Mouse (Mus musculus): Measurements from ENCODE around the gene Fam83g. TPM values are rescaled to one million over a fixed set of nuclear protein-coding genes. Genes with fewer than 3 reads are reported as not detected.

Gene Fam83g
- polyA plus RNA-seq, 1 experiment from 2014 or later, result 3.2 TPM

DNA sequence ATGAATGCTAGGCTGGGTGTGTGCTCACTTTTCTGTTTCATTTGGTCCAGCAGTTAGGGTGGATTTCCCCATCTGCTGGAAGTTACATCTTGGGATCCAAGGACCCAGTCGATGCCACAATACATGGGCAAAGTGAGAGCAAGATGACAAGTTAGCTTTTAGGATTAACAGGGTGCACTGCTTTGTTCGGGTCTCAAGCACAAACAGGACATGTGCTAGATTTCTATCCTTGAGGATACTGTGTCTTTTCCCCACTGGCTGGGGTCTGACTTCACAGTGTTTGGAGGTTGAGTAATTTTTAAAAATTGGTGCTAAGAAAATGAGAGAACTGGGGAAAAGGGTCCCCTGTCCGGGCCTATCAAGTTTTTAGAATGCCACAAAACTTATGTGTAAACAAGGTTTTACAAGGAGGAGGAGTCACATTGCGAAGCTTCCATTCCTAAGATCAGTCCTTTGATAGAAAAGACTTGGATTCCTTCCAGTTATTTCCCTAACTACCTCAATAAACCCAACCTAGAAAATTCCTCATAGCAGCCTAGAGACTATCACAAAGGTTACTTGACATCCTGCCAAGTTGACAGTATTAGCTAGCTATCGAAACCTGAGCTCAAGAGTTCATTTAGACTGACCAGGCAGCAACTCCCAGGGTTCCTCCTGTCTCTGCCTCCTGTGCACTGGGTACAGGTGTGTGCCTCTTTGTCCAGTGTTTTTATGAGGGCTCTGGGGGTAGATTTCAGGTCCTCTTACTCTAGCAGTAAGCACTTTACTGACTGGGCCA lies 40.5 kb upstream of the Fam83g start:
- Histone ChIP-seq H3K4me3 (ENCODE audit: low read depth, low read length) (no peak overlapping the region), H3K27ac (ENCODE audit: low read length) (no peak overlapping the region), H3K4me1 (ENCODE audit: control insufficient read depth, insufficient read depth, low read length) (peaks cover 5% of the 10 kb centered on the region; the same call in 1 of the 2 replicates), H3K36me3 (ENCODE audit: control insufficient read depth, insufficient read depth, low read length) (no peaks in the 10 kb centered on the region), H3K4me2 (replicated peaks; ENCODE audit: low read depth, low read length) (no peak overlapping the region), H3K27me3 (ENCODE audit: control insufficient read depth, insufficient read depth, low read length) (no peaks in the 10 kb centered on the region), H3K9ac (replicated peaks; ENCODE audit: low read depth, low read length) (no peak overlapping the region), H3K9me3 (ENCODE audit: control insufficient read depth, low read depth, low read length) (no peaks in the 10 kb centered on the region)
- ATAC-seq (ENCODE audit: insufficient number of reproducible peaks, insufficient read depth, low FRiP score, low read depth), result no peak
- 79% methylated on average over 5 of the region's 5 CpGs for WGBS

- 59% methylated on average over 11 of the region's 11 CpGs for WGBS
- ATAC-seq (ENCODE audit: insufficient number of reproducible peaks, insufficient read depth, low FRiP score, low read depth), result no peak
- H3K27me3 ChIP-seq (ENCODE audit: control insufficient read depth, insufficient read depth, low read length), result no peaks in the 10 kb centered on the region
- H3K4me2 ChIP-seq (replicated peaks; ENCODE audit: low read depth, low read length), result no peak overlapping the region
- no peaks in the 10 kb centered on the region for H3K36me3 ChIP-seq (ENCODE audit: control insufficient read depth, insufficient read depth, low read length)
- no peak overlapping the region for H3K4me3 ChIP-seq (ENCODE audit: low read depth, low read length)
- H3K27ac ChIP-seq (ENCODE audit: low read length), result peak overlapping the region; percentile 66
- no peak overlapping the region for H3K9ac ChIP-seq (replicated peaks; ENCODE audit: low read depth, low read length)
- H3K9me3 ChIP-seq (ENCODE audit: control insufficient read depth, low read depth, low read length), result no peaks in the 10 kb centered on the region
- peaks cover 5% of the 10 kb centered on the region; the same call in 1 of the 2 replicates for H3K4me1 ChIP-seq (ENCODE audit: control insufficient read depth, insufficient read depth, low read length)
Measured at GRCm38 (mm10) chr11:61644576-61645326, 39.1 kb upstream of the Fam83g start.

GRCm38 (mm10) chr11:61645357-61645857 lies 38.5 kb upstream of the Fam83g start:
- Histone ChIP-seq H3K27me3 (ENCODE audit: control insufficient read depth, insufficient read depth, low read length) (no peaks in the 10 kb centered on the region), H3K4me2 (replicated peaks; ENCODE audit: low read depth, low read length) (no peak overlapping the region), H3K27ac (ENCODE audit: low read length) (no peak overlapping the region), H3K4me1 (ENCODE audit: control insufficient read depth, insufficient read depth, low read length) (peaks cover 5% of the 10 kb centered on the region; the same call in 1 of the 2 replicates), H3K9me3 (ENCODE audit: control insufficient read depth, low read depth, low read length) (no peaks in the 10 kb centered on the region), H3K9ac (replicated peaks; ENCODE audit: low read depth, low read length) (no peak overlapping the region), H3K36me3 (ENCODE audit: control insufficient read depth, insufficient read depth, low read length) (no peaks in the 10 kb centered on the region), H3K4me3 (ENCODE audit: low read depth, low read length) (no peak overlapping the region)
- WGBS, result 60% methylated on average over 5 of the region's 5 CpGs
- no peak for ATAC-seq (ENCODE audit: insufficient number of reproducible peaks, insufficient read depth, low FRiP score, low read depth)

- Histone ChIP-seq H3K9ac (replicated peaks; ENCODE audit: low read depth, low read length) (no peak overlapping the region), H3K27me3 (ENCODE audit: control insufficient read depth, insufficient read depth, low read length) (no peaks in the 10 kb centered on the region), H3K36me3 (ENCODE audit: control insufficient read depth, insufficient read depth, low read length) (no peaks in the 10 kb centered on the region), H3K4me2 (replicated peaks; ENCODE audit: low read depth, low read length) (no peak overlapping the region), H3K9me3 (ENCODE audit: control insufficient read depth, low read depth, low read length) (no peaks in the 10 kb centered on the region), H3K4me3 (ENCODE audit: low read depth, low read length) (no peak overlapping the region), H3K4me1 (ENCODE audit: control insufficient read depth, insufficient read depth, low read length) (peaks cover 5% of the 10 kb centered on the region; the same call in 1 of the 2 replicates), H3K27ac (ENCODE audit: low read length) (no peak overlapping the region)
- no peak for ATAC-seq (ENCODE audit: insufficient number of reproducible peaks, insufficient read depth, low FRiP score, low read depth)
- WGBS, result 50% methylated on average over 2 of the region's 2 CpGs
Measured at GRCm38 (mm10) chr11:61646499-61647039, 37.3 kb upstream of the Fam83g start.

- 75% methylated on average over 10 of the region's 10 CpGs for WGBS
- ATAC-seq (ENCODE audit: insufficient number of reproducible peaks, insufficient read depth, low FRiP score, low read depth), result no peak
- no peaks in the 10 kb centered on the region for H3K9me3 ChIP-seq (ENCODE audit: control insufficient read depth, low read depth, low read length)
- H3K4me3 ChIP-seq (ENCODE audit: low read depth, low read length), result no peak overlapping the region
- H3K4me1 ChIP-seq (ENCODE audit: control insufficient read depth, insufficient read depth, low read length), result peaks cover 5% of the 10 kb centered on the region; the same call in 1 of the 2 replicates
- no peak overlapping the region for H3K27ac ChIP-seq (ENCODE audit: low read length)
- no peak overlapping the region for H3K9ac ChIP-seq (replicated peaks; ENCODE audit: low read depth, low read length)
- H3K4me2 ChIP-seq (replicated peaks; ENCODE audit: low read depth, low read length), result no peak overlapping the region
- H3K36me3 ChIP-seq (ENCODE audit: control insufficient read depth, insufficient read depth, low read length), result no peaks in the 10 kb centered on the region
- H3K27me3 ChIP-seq (ENCODE audit: control insufficient read depth, insufficient read depth, low read length), result no peaks in the 10 kb centered on the region
Measured at GRCm38 (mm10) chr11:61647110-61647910, 36.6 kb upstream of the Fam83g start.

DNA sequence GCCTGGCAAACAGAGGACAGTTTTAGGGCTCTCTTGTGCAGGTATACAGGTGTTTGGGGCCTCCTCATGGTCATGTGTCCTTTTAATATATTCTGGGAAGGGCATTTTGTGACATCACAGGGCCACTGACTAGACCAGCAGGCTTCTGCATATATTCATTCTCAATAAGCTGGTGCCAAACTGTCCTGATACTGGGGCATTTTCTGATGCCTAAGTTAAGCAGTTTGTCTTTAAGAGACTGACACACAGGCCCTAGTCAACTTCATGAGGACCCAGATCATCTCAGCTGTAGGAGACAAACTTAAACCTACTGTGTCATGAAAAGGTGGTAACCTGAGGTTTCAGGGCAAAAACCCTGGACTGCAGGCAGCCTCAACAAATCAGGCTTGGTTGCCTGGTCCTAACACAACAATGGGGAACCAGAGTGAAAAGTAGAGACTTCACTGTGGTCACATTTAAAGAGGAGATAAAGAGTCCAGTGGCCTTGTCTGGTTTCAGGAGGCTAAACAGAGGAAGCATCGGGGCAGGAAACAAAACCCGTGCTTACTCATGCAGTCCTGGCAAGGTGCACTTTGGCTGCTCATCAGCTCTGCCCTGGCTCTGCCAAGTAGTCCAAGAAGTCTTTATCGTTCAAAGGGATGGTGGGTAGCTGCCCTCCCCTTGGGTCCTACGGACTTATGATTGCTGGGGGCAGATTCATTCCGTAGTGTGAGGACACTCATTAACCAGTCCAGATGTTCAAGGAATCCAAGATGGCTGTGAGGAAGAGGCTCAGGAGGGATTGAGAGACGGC lies 35.7 kb upstream of the Fam83g start:
- ATAC-seq (ENCODE audit: insufficient number of reproducible peaks, insufficient read depth, low FRiP score, low read depth), result no peak
- Histone ChIP-seq H3K4me1 (ENCODE audit: control insufficient read depth, insufficient read depth, low read length) (peaks cover 5% of the 10 kb centered on the region; the same call in 1 of the 2 replicates), H3K4me3 (ENCODE audit: low read depth, low read length) (no peak overlapping the region), H3K36me3 (ENCODE audit: control insufficient read depth, insufficient read depth, low read length) (no peaks in the 10 kb centered on the region), H3K9me3 (ENCODE audit: control insufficient read depth, low read depth, low read length) (no peaks in the 10 kb centered on the region), H3K4me2 (replicated peaks; ENCODE audit: low read depth, low read length) (no peak overlapping the region), H3K9ac (replicated peaks; ENCODE audit: low read depth, low read length) (no peak overlapping the region), H3K27ac (ENCODE audit: low read length) (no peak overlapping the region), H3K27me3 (ENCODE audit: control insufficient read depth, insufficient read depth, low read length) (no peaks in the 10 kb centered on the region)
- WGBS, result 78% methylated on average over 6 of the region's 6 CpGs

DNA sequence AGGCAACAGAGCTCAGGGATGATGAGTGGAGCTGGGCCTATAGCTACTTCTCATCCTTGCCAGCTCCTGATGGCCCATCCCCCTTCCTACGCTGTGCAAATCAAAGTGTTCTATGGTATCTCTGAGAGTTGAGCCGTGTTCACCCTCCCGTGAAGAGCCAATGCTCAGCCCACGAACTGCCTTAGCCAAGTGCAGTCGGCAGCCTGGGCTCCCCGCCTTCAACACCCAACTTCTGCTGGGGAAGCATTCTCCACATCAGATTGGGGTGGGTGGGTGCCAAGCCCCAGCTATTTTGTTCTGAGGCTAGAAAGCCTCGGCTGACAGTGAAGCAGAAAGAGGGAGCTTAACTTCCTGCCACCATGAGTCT lies 35.2 kb upstream of the Fam83g start:
- no peak overlapping the region for H3K27ac ChIP-seq (ENCODE audit: low read length)
- no peaks in the 10 kb centered on the region for H3K36me3 ChIP-seq (ENCODE audit: control insufficient read depth, insufficient read depth, low read length)
- no peak overlapping the region for H3K4me3 ChIP-seq (ENCODE audit: low read depth, low read length)
- H3K9ac ChIP-seq (replicated peaks; ENCODE audit: low read depth, low read length), result no peak overlapping the region
- H3K4me2 ChIP-seq (replicated peaks; ENCODE audit: low read depth, low read length), result no peak overlapping the region
- 72% methylated on average over 7 of the region's 7 CpGs for WGBS
- no peak for ATAC-seq (ENCODE audit: insufficient number of reproducible peaks, insufficient read depth, low FRiP score, low read depth)
- peaks cover 5% of the 10 kb centered on the region; the same call in 1 of the 2 replicates for H3K4me1 ChIP-seq (ENCODE audit: control insufficient read depth, insufficient read depth, low read length)
- H3K27me3 ChIP-seq (ENCODE audit: control insufficient read depth, insufficient read depth, low read length), result no peaks in the 10 kb centered on the region
- no peaks in the 10 kb centered on the region for H3K9me3 ChIP-seq (ENCODE audit: control insufficient read depth, low read depth, low read length)
